Mouse (Mus musculus) lung, adult 2 months (tissue): ENCODE data around the gene Rplp0.

Experiments
- CTCF ChIP-seq: fragments of 200-500 bp; IDR thresholded peaks from 2 replicates; pipeline ENCODE4 v1.5.1; 2011; ENCODE audit warnings: mild to moderate bottlenecking, low read length, control low read depth; ENCODE audit not compliant: insufficient read depth
- POLR2A ChIP-seq: fragments of 200-500 bp; IDR thresholded peaks from 2 replicates; pipeline ENCODE4 v1.6.1; 2011; ENCODE audit warnings: low read depth, mild to moderate bottlenecking, control low read depth, low read length, borderline replicate concordance; ENCODE audit errors: extremely low read depth

- TF ChIP-seq CTCF (no peak), POLR2A (no peak)
Measured at GRCm38 (mm10) chr5:115538017-115538692, 21.1 kb upstream of the Rplp0 start.
